Mouse (Mus musculus) testis, adult 2 months (tissue): ENCODE results near the gene Fbxo45. TPM values are rescaled to one million over a fixed set of nuclear protein-coding genes. Genes with fewer than 3 reads are reported as not detected.
"Not testable (repeated sequence)": the region's sequence is repeated elsewhere in the genome, so short reads cannot be mapped to it uniquely, and the experiment has no call there.

Experiments used
- H3K27ac ChIP-seq: fragments of 200-500 bp; 2 replicates; pipeline ENCODE4 v1.5.1; 2012; ENCODE audit warnings: low read depth, low read length; ENCODE audit not compliant: control insufficient read depth, insufficient read depth
- H3K27me3 ChIP-seq: fragments of 200-500 bp; 2 replicates; pipeline ENCODE4 v1.6.1; 2012; ENCODE audit warnings: mild to moderate bottlenecking, low read length, moderate library complexity; ENCODE audit not compliant: control insufficient read depth, insufficient read depth
- H3K36me3 ChIP-seq: fragments of 200-500 bp; 2 replicates; pipeline ENCODE4 v1.6.1; 2012; ENCODE audit warnings: mild to moderate bottlenecking, low read length; ENCODE audit not compliant: control insufficient read depth, insufficient read depth
- H3K4me1 ChIP-seq: fragments of 200-500 bp; 2 replicates; pipeline ENCODE4 v1.6.1; 2012; ENCODE audit warnings: low read length; ENCODE audit not compliant: control insufficient read depth, insufficient read depth
- H3K4me3 ChIP-seq: fragments of 200-500 bp; 2 replicates; pipeline ENCODE4 v1.5.1; 2012; ENCODE audit warnings: low read depth, mild to moderate bottlenecking, low read length, moderate library complexity, mixed read lengths; ENCODE audit not compliant: control insufficient read depth
- CTCF ChIP-seq: fragments of 200-500 bp; IDR thresholded peaks from 2 replicates; pipeline ENCODE4 v1.5.1; 2012; ENCODE audit warnings: low read depth, mild to moderate bottlenecking, inconsistent platforms, low read length, moderate library complexity; ENCODE audit not compliant: control insufficient read depth, insufficient read depth, insufficient replicate concordance
- POLR2A ChIP-seq: fragments of 200-500 bp; IDR thresholded peaks from 2 replicates; pipeline ENCODE4 v1.6.1; 2012; ENCODE audit warnings: low read depth, mild to moderate bottlenecking, inconsistent platforms, low read length, moderate library complexity; ENCODE audit not compliant: control insufficient read depth
- polyA plus RNA-seq: library from polyadenylated mRNA; depleted of rRNA; stranded (reverse); fragments of >200 nt; gene quantifications from 2 replicates; pipeline ENCODE4 v1.2.3, GENCODE M21; 2012

The Fbxo45 gene
- polyA plus RNA-seq, 1 experiment: 4.8 TPM

DNA sequence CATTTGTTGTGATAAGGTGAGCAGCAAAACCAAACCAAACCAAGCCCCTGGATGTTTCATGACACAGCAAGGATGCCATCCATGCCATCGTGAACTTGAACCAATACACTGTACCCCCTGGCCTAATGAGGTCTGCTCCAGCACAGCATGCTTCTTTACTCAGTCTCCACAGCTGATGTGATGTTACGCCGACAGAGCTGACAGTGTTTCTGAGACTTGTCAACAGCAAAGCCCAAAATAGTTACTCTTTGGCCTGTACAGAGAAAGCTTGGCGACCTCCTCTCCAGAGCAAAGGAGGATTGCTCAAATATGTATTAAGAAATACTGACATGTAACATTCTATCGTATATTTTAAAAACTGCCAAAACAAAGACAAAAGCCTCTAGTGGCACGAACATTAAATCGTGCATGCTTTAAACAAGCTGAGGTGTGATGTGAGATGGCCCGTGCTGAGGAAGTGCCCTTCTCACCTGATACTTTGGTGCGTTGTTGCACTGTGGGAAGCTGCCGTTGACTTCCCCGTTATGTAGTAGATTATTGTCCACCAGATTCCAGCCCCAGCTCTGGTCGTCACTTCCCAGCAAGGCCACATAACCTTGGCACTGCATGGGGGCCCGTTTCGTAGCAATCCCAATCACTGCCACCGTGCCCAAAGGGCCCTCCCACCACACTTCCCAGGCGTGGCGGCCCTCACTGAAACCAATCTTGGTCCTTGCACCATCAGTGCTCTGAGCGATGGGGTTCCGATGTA is 8.9 kb downstream of the Fbxo45 start:
- no peaks in the 10 kb centered on the region for H3K27me3 ChIP-seq
- H3K4me1 ChIP-seq: no peaks in the 10 kb centered on the region
- TF ChIP-seq POLR2A (no peak), CTCF (no peak)
- peaks cover 3% of the 10 kb centered on the region for H3K36me3 ChIP-seq
- no peak overlapping the region for H3K4me3 ChIP-seq
- H3K27ac ChIP-seq: no peak overlapping the region

DNA sequence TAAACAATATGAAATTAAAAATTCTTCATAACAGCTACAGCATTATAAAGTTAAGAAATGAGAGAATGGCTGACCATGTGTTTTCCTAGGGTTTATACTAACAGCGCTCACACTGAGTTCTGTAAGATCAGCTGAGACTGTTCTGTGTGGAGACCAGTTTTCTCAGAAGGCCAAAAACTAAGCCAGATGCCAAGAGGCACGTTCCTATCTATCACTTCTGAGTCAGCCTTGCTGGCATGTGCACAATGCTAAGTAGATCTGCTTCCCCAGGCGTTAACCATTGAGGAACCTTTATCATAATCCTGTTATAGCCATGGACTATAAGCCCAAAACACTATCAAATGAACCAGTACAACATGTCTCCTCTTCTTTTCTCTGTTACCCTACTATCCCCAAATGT is 14.9 kb downstream of the Fbxo45 start:
- H3K4me3 ChIP-seq: not testable (repeated sequence)

DNA sequence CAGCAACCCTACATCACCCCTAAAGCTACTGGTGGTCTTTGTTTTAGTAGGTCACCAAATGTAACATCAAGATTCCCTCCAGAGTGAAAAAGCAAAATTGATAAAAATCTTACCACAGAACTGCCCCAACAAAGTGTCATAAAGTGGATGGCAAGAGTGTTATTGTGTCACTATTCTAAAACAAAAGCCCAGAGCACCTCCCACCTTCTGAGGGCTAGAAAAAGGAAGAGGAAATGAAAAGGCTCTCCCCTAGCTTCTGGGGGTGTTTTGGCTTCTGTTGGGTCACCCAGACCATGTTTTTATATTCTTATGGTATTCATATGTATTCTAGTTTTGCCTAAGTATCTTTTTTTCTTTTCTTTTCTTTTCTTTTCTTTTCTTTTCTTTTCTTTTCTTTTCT is 24.6 kb downstream of the Fbxo45 start:
- Histone ChIP-seq H3K4me1 (no peaks in the 10 kb centered on the region), H3K4me3 (no peak overlapping the region), H3K36me3 (no peaks in the 10 kb centered on the region), H3K27me3 (no peaks in the 10 kb centered on the region), H3K27ac (no peak overlapping the region)
- TF ChIP-seq POLR2A (no peak), CTCF (no peak)

More for the DNA sequence above, 14.9 kb downstream of the Fbxo45 start:
- not testable (repeated sequence) for H3K27ac ChIP-seq, H3K4me1 ChIP-seq, H3K36me3 ChIP-seq, H3K27me3 ChIP-seq

DNA sequence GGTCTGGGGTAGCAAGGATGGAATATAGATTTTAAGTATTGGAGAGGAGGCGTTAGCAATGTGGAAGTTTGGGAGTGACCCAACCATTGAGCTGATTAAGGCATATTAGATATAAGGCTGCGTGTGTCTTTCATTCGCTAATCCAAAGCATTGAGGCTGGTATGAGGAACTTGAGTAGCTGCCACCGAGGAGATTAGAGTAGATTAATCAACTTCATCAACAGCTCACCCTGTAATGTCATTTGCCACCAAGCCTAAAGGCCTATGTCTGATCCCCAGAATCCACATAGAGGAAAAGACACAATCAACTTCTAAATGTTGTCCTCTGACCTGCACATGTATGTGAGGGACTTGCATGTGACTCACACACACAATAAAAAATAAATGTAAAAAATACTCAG is 25.2 kb downstream of the Fbxo45 start:
- no peaks in the 10 kb centered on the region for H3K27me3 ChIP-seq
- H3K4me3 ChIP-seq: no peak overlapping the region
- no peak overlapping the region for H3K27ac ChIP-seq
- no peaks in the 10 kb centered on the region for H3K36me3 ChIP-seq
- H3K4me1 ChIP-seq: no peaks in the 10 kb centered on the region
- TF ChIP-seq CTCF (no peak), POLR2A (no peak)

DNA sequence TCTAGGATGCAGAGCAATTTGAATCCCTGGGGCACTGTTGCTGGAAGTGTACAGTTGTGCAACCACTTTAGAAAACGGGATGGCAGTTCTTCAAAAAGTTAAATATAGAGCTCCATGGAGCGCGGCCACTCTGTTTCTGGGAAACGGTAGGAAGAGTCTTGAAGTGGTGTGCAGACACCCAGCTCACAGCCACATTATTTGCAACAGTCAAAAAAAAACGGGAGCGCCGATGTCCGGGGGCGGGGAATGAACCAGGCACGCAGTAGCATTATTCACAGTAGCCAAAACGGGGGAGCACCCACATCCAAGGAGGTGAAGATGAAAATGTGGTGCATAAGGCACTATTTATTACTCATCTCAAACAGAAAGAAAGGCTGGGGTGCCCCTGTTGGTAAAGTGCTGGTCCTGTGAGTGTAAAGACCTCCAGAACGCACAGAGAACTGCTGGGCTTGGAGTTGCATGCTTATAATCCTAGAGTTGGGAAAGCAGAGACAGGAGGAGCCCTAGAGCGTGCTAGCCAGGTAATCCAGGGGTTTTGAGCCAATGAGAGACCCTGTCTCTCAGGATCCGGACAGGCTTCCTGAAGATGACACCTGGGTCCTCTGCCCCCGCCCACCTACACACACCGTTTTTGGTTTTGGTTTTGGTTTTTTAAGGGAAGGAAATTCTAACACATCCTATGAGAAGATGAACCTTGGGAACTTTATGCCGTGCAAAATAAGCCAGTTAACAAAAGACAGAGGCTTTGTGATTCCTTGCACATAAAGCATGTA is 32.0 kb downstream of the Fbxo45 start:
- Histone ChIP-seq H3K27me3 (no peaks in the 10 kb centered on the region), H3K27ac (no peak overlapping the region), H3K4me1 (no peaks in the 10 kb centered on the region), H3K36me3 (no peaks in the 10 kb centered on the region), H3K4me3 (no peak overlapping the region)
- TF ChIP-seq POLR2A (no peak), CTCF (no peak)

DNA sequence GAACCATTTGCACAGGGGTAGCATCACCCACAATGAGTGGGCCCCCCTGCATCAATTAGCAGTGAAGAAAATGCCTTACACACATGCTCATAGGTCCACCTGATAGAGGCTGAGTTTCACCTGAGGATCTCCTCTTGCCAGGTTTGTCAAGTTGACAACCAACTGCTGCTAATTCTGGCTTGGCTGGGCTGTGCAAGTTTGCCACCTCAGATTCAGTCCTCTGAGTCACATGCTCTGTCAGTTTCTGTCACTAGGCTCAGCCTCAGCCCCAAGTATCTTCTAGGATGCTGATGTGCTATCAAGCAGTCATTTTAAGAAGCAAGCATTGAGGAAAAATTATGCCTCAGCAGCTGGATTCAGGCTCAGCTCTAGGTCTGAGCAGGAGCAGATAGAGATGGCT is 32.8 kb downstream of the Fbxo45 start:
- no peak overlapping the region for H3K27ac ChIP-seq
- H3K4me1 ChIP-seq: no peaks in the 10 kb centered on the region
- no peaks in the 10 kb centered on the region for H3K27me3 ChIP-seq
- H3K36me3 ChIP-seq: no peaks in the 10 kb centered on the region
- no peak overlapping the region for H3K4me3 ChIP-seq
- TF ChIP-seq POLR2A (no peak), CTCF (no peak)

DNA sequence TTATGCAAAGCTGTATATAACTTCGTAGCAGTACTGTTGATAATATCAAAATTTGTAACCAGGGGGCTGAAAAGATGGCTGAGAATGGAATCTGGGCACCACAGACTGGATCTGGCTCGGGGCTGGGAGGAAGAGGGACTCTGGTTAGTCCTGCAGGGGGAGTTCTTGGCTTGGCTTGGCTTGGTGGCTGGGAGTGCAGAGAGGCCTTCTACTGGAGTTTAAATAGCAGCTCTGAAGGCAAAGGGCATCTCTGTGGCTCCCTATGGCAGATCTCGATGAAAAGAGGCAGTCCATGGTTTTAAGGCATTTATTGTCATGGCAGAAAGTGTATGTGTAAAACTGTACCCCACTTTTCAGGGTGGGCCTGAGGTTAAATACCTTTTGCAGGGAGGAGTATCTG is 42.1 kb downstream of the Fbxo45 start:
- no peak overlapping the region for H3K4me3 ChIP-seq
- H3K36me3 ChIP-seq: no peaks in the 10 kb centered on the region
- TF ChIP-seq POLR2A: no peak
- peak; percentile 10; the same call in 1 of the 2 replicates for TF ChIP-seq CTCF
- H3K27me3 ChIP-seq: no peaks in the 10 kb centered on the region
- H3K27ac ChIP-seq: no peak overlapping the region
- H3K4me1 ChIP-seq: peaks cover 5% of the 10 kb centered on the region
